Mouse (Mus musculus): ENCODE measurements around the gene Kcne1. TPM values are rescaled to one million over a fixed set of nuclear protein-coding genes. Genes with fewer than 3 reads are reported as not detected.

The Kcne1 gene
- polyA plus RNA-seq (2012; rRNA removed; ENCODE audit: low replicate concordance), result not detected in 2 replicates

DNA sequence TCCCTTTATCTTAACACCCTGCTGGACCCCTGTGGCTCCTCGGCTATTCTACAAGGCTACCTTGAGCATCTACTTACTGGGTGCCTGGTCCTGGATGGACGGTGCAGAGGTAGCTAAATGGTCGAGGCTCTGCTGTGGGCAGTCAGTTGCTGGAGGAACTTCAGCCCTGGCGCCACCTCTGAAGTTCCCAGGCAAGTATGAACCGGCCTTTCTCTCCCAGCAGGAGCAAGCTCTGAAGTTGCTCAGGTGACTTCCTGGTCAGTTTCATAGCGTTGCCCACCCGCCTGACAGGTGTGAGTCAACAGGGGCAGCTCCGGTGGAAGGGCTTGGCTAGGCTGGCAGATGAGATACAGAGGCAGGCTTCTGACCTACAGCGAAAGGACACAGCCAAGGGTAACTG, at the start of gene Kcne1:
Gene Kcne1 (minus strand): TSS at position 240 of the 400 bp plus-strand sequence.

DNA sequence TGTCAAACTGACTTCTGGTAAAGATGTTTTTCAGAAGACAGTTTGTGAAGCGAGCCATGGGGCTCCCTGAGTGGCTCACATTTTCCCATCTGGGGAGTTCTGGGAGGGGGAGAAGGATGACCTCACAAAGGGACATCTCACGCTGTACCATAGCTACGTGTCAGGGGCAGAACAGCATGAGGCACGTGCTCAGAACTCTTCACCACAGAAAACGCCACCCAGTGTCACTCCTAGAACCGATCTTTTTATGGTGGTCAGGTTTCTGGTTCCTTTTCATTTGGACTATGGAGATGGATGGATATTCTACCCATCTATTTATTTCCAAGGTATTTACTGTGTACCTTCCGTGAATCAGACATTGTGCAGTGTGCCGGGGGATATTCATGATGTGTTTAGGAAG, 37.9 kb downstream of the Kcne1 start, which contains the start of gene Fam243:
Gene Fam243 (minus strand): TSS at position 101 of the 400 bp plus-strand sequence.

DNA sequence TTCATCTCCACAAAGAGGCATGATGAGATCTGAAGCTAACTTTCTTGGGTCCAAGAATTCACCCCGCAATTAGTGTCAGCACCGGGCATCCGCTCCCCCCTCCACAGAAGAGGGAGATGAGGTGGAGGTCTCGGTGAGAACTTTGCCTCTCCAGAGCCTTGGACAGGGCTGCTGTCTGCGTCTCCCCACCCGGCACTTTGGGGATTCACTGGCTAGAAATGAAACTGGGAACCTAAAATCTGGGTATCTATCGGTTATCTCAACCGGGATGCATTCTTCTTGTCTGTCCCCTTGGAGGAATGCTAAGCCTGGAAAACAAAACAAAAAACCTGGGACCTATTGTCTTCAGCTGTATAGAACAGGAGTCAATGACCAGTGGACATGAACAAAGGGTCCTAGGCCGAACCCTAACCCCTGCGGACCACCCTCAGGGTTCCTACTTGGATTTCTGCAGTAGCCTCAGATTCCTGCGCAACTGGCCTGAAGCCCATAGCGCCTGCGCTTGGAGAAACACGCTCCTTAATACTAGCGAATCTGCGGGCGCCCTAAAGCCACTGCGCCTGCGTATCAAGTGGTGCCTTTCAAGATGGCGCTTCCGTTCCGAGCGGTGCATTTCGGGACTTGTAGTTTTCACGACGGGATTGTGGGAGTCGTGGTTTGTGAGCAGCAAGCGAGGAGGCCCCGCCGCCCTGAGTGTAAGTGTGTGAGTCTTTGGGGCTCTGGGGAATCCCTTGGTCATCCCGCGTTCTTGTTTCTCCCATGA, 58.4 kb downstream of the Kcne1 start, which contains the start of gene Smim11:
Gene Smim11 (plus strand): TSS at position 638 of the 763 bp plus-strand sequence.

Other genes starting within 250 kb of the Kcne1 start
- not detected in 2 replicates for gene Kcne2, start 67.1 kb downstream of the Kcne1 start, polyA plus RNA-seq (2012; rRNA removed; ENCODE audit: low replicate concordance)
- 28.6 and 31.3 TPM in 2 replicates for gene Smim11, start 58.2 kb downstream of the Kcne1 start, polyA plus RNA-seq (2012; rRNA removed; ENCODE audit: low replicate concordance)
- gene Fam243, start 38.0 kb downstream of the Kcne1 start, polyA plus RNA-seq (2012; rRNA removed; ENCODE audit: low replicate concordance), result not detected in 2 replicates
- 10.2 and 16.1 TPM in 2 replicates for gene Rcan1, start 111.4 kb upstream of the Kcne1 start, polyA plus RNA-seq (2012; rRNA removed; ENCODE audit: low replicate concordance)
- 2.5 and 3.5 TPM in 2 replicates for gene Clic6, start 126.3 kb upstream of the Kcne1 start, polyA plus RNA-seq (2012; rRNA removed; ENCODE audit: low replicate concordance)